Mouse (Mus musculus) spleen, adult 2 months (tissue): ENCODE measurements at regions not wholly inside any gene's neighbourhood (a gene's known extent, or its start where the extent isn't known, plus 50 kb on each side); places are given as distances from the start of the nearest gene placed in this dataset.

ENCODE experiments used
- DNase-seq, 2 experiments: peaks; one replicate each; pipeline versions ENCODE4 v3.0.0 to v3.0.0-alpha.2; 2012 to 2021; ENCODE audit warnings: low spot score in 2 of 2, low read depth in 1 of 2
- H3K27ac ChIP-seq: fragments of 200-500 bp; 2 replicates; pipeline ENCODE4 v1.5.1; 2012; ENCODE audit warnings: low read length, inconsistent platforms; ENCODE audit not compliant: insufficient read depth
- H3K27me3 ChIP-seq: fragments of 200-500 bp; 2 replicates; pipeline ENCODE4 v1.6.1; 2012; ENCODE audit warnings: mild to moderate bottlenecking, moderate library complexity, low read length, inconsistent platforms; ENCODE audit not compliant: control insufficient read depth, insufficient read depth
- H3K36me3 ChIP-seq: fragments of 200-500 bp; 2 replicates; pipeline ENCODE4 v1.6.1; 2012; ENCODE audit warnings: mild to moderate bottlenecking, low read length, inconsistent platforms; ENCODE audit not compliant: control insufficient read depth, insufficient read depth
- H3K4me1 ChIP-seq: fragments of 200-500 bp; 2 replicates; pipeline ENCODE4 v1.6.1; 2011; ENCODE audit warnings: inconsistent platforms; ENCODE audit not compliant: control insufficient read depth, insufficient read depth, insufficient read length
- H3K4me3 ChIP-seq: fragments of 200-500 bp; 2 replicates; pipeline ENCODE4 v1.5.1; 2011; ENCODE audit warnings: mild to moderate bottlenecking, inconsistent platforms; ENCODE audit not compliant: insufficient read depth, insufficient read length; ENCODE audit errors: extremely low read depth
- CTCF ChIP-seq: fragments of 200-500 bp; IDR thresholded peaks from 2 replicates; pipeline ENCODE4 v1.5.1; 2011; ENCODE audit warnings: mild to moderate bottlenecking, inconsistent platforms; ENCODE audit not compliant: insufficient read depth, insufficient read length, insufficient replicate concordance; ENCODE audit errors: extremely low read depth
- POLR2A ChIP-seq: fragments of 200-500 bp; IDR thresholded peaks from 2 replicates; pipeline ENCODE4 v1.6.1; 2011; ENCODE audit warnings: low read depth, low read length, inconsistent platforms
- WGBS: fragments of 180-500 bp; shearing (Covaris S2); methylation state at CpG from one replicate; pipeline ENCODE4 v1.1.7; 2018; 5-methylcytosine and 5-hydroxymethylcytosine counted together

DNA sequence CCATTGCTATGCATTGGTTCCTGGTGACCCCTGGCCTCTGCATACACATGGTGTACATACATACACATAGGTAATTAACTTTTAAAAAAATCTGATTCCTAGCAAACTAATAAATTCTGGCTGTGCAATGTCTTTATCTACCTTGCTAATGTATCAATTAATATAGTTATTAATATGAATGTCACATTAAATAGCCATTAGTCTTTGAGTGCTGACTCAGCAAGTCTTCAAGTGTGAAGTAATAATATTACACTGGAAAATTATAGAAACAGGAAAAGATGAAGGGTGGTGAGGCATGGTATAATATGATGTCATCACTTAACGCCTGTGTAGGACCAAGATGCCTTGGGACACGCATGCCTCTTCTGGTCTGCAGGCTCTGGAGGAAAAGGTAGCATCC lies 126.5 kb upstream of the Krr1 start:
- Histone ChIP-seq H3K27ac (no peak overlapping the region), H3K4me3 (no peak overlapping the region), H3K27me3 (no peaks in the 10 kb centered on the region), H3K4me1 (no peaks in the 10 kb centered on the region), H3K36me3 (no peaks in the 10 kb centered on the region)
- TF ChIP-seq POLR2A (no peak), CTCF (no peak)
- DNase-seq, result no peak
- WGBS, result 96% methylated on average over 2 of the region's 2 CpGs

DNA sequence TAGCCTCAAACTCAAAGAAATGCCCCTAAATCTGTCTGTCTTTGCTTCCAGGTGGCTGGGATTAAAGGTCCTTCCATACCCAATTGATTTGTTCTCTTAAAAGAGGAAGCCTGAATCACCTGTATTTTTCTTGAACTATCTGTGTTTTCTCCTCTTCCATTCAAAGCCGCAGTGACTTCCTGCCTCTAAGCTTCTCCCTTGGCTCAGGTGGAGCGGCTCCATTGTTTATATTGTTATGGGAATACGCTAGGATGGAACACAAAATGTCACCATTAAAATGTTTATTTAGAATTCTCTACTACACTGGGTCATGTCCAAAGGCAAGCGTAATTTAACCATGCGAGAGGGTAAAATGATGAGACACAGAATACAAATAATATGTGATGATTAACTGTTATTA lies 118.2 kb upstream of the Krr1 start:
- DNase-seq, result no peak

GRCm38 (mm10) chr10:111855496-111855895 lies 117.0 kb upstream of the Krr1 start:
- Histone ChIP-seq H3K27ac (no peak overlapping the region), H3K27me3 (no peaks in the 10 kb centered on the region), H3K4me3 (no peak overlapping the region), H3K4me1 (no peaks in the 10 kb centered on the region), H3K36me3 (no peaks in the 10 kb centered on the region)
- TF ChIP-seq CTCF (no peak), POLR2A (no peak)
- DNase-seq, result no peak
- 94% methylated on average over 18 of the region's 18 CpGs for WGBS

More for the DNA sequence above, 118.2 kb upstream of the Krr1 start:
- no peak for TF ChIP-seq POLR2A
- TF ChIP-seq CTCF, result no peak
- H3K27ac ChIP-seq, result no peak overlapping the region
- H3K4me3 ChIP-seq, result no peak overlapping the region
- no peaks in the 10 kb centered on the region for H3K27me3 ChIP-seq
- no peaks in the 10 kb centered on the region for H3K36me3 ChIP-seq
- 93% methylated on average over 5 of the region's 5 CpGs for WGBS
- H3K4me1 ChIP-seq, result no peaks in the 10 kb centered on the region

- no peak for TF ChIP-seq POLR2A
- Histone ChIP-seq H3K4me1 (no peaks in the 10 kb centered on the region), H3K36me3 (no peaks in the 10 kb centered on the region), H3K4me3 (no peak overlapping the region), H3K27me3 (no peaks in the 10 kb centered on the region), H3K27ac (no peak overlapping the region)
- WGBS, result 80% methylated on average over 6 of the region's 6 CpGs
- DNase-seq, result no peak
Measured at GRCm38 (mm10) chr10:111858403-111858802, 114.1 kb upstream of the Krr1 start.

GRCm38 (mm10) chr10:111865286-111865830 lies 107.1 kb upstream of the Krr1 start:
- Histone ChIP-seq H3K36me3 (no peaks in the 10 kb centered on the region), H3K4me3 (no peak overlapping the region), H3K27me3 (no peaks in the 10 kb centered on the region), H3K27ac (no peak overlapping the region), H3K4me1 (0 out of 2 replicates have a peak, but pooled peaks cover 2% of the 10 kb centered on the region)
- DNase-seq, result no peak
- WGBS, result 91% methylated on average over 8 of the region's 8 CpGs
- TF ChIP-seq POLR2A (no peak), CTCF (no peak)

- DNase-seq, result no peak
Measured at GRCm38 (mm10) chr10:111867102-111867501, 105.4 kb upstream of the Krr1 start.

GRCm38 (mm10) chr10:111867538-111867937 lies 104.9 kb upstream of the Krr1 start:
- peak in 1 of 2 experiments; percentile 12 for DNase-seq
- 26% methylated on average over 6 of the region's 6 CpGs for WGBS

More at GRCm38 (mm10) chr10:111867102-111867501, 105.4 kb upstream of the Krr1 start:
- Histone ChIP-seq H3K27ac (no peak overlapping the region), H3K36me3 (no peaks in the 10 kb centered on the region), H3K27me3 (no peaks in the 10 kb centered on the region), H3K4me1 (0 out of 2 replicates have a peak, but pooled peaks cover 2% of the 10 kb centered on the region), H3K4me3 (no peak overlapping the region)
- TF ChIP-seq POLR2A (no peak), CTCF (no peak)
- WGBS, result 60% methylated on average over 6 of the region's 6 CpGs

More at GRCm38 (mm10) chr10:111867538-111867937, 104.9 kb upstream of the Krr1 start:
- H3K4me3 ChIP-seq, result no peak overlapping the region
- no peak overlapping the region for H3K27ac ChIP-seq
- no peaks in the 10 kb centered on the region for H3K27me3 ChIP-seq
- H3K4me1 ChIP-seq, result 0 out of 2 replicates have a peak, but pooled peaks cover 2% of the 10 kb centered on the region
- no peaks in the 10 kb centered on the region for H3K36me3 ChIP-seq
- TF ChIP-seq POLR2A (no peak), CTCF (no peak)
